Comparison of ENCODE assay signal across 8 mouse cellular contexts in genomic region chr16:18247521-18248399, GRCm38 (mm10). TPM values are rescaled to one million over a fixed set of nuclear protein-coding genes. Genes with fewer than 3 reads are reported as not detected.
A peak's percentile ranks its signal among the peaks of the same experiment; 100 is the strongest.
DNase-seq lines count a peak whose midpoint lies in the region; ATAC-seq and TF ChIP-seq lines count a peak whose summit lies in the region.

No protein-coding gene starts in this region.

- no peak for ATAC-seq in heart, embryonic 16.5 days (replicated peaks; ENCODE audit: extremely low read depth, insufficient read depth, low FRiP score)
- ATAC-seq in hindbrain, embryonic 16.5 days = no peak
- no peak for ATAC-seq in midbrain, embryonic 11.5 days (ENCODE audit: low FRiP score)

- peak overlapping the region; percentile 97 for H3K9ac ChIP-seq in heart, embryonic 16.5 days (ENCODE audit: low read length)
- H3K9ac ChIP-seq in hindbrain, embryonic 16.5 days (ENCODE audit: low read depth, low read length) = peak overlapping the region; percentile 92
- peak overlapping the region; percentile 98 for H3K9ac ChIP-seq in midbrain, embryonic 11.5 days (ENCODE audit: low read length)

- H3K27me3 ChIP-seq in heart, embryonic 16.5 days (ENCODE audit: control insufficient read depth, insufficient read depth, low read length) = no peaks in the 10 kb centered on the region
- no peaks in the 10 kb centered on the region for H3K27me3 ChIP-seq in E14TG2a.4 (ENCODE audit: insufficient read depth, low read length)
- no peaks in the 10 kb centered on the region for H3K27me3 ChIP-seq in hindbrain, embryonic 16.5 days (replicated peaks; ENCODE audit: control insufficient read depth, insufficient read depth, low read length)
- no peaks in the 10 kb centered on the region for H3K27me3 ChIP-seq in midbrain, embryonic 11.5 days (ENCODE audit: control insufficient read depth, insufficient read depth, low read length)

- peaks cover 53% of the 10 kb centered on the region for H3K36me3 ChIP-seq in heart, embryonic 16.5 days (ENCODE audit: control insufficient read depth, insufficient read depth)
- H3K36me3 ChIP-seq in E14TG2a.4 (ENCODE audit: insufficient read depth, low read length) = peaks cover 79% of the 10 kb centered on the region
- peaks cover 37% of the 10 kb centered on the region for H3K36me3 ChIP-seq in hindbrain, embryonic 16.5 days (ENCODE audit: control insufficient read depth, insufficient read depth, low read length)
- peaks cover 34% of the 10 kb centered on the region for H3K36me3 ChIP-seq in midbrain, embryonic 11.5 days (ENCODE audit: control insufficient read depth, insufficient read depth, low read length)

- H3K27ac ChIP-seq in heart, embryonic 16.5 days (ENCODE audit: low read length) = peak overlapping the region; percentile 89
- 0 out of 2 replicates have a peak overlapping the region, but pooled peaks have one; percentile 33 for H3K27ac ChIP-seq in cortical plate, adult 2 months (ENCODE audit: insufficient read depth, low read length)
- H3K27ac ChIP-seq in hindbrain, embryonic 16.5 days (ENCODE audit: low read depth, low read length) = peak overlapping the region; percentile 91
- peak overlapping the region; percentile 80 for H3K27ac ChIP-seq in midbrain, embryonic 11.5 days (ENCODE audit: low read depth, low read length)

- peaks cover 26% of the 10 kb centered on the region for H3K4me1 ChIP-seq in heart, embryonic 16.5 days (ENCODE audit: control insufficient read depth, insufficient read depth, low read length)
- peaks cover 78% of the 10 kb centered on the region for H3K4me1 ChIP-seq in E14TG2a.4 (replicated peaks; ENCODE audit: low read depth, low read length)
- peaks cover 10% of the 10 kb centered on the region; the same call in 1 of the 2 replicates for H3K4me1 ChIP-seq in cortical plate, adult 2 months (ENCODE audit: control insufficient read depth, insufficient read depth, low read length)
- H3K4me1 ChIP-seq in hindbrain, embryonic 16.5 days (ENCODE audit: control insufficient read depth, insufficient read depth, low read depth, low read length) = peaks cover 32% of the 10 kb centered on the region
- peaks cover 30% of the 10 kb centered on the region for H3K4me1 ChIP-seq in midbrain, embryonic 11.5 days (ENCODE audit: control insufficient read depth, insufficient read depth, low read length)

- no peak for TF ChIP-seq CTCF in E14TG2a.4 (conservative IDR thresholded peaks at IDR 0.05; ENCODE audit: low read length)
- no peak for TF ChIP-seq CTCF in cortical plate, adult 2 months (IDR thresholded peaks at IDR 0.05; ENCODE audit: extremely low read depth, insufficient read depth, low read length)

- DNase-seq in heart, postnatal 10 days = no peak
- DNase-seq in midbrain, embryonic 11.5 days (ENCODE audit: low spot score, missing footprints) = peak; percentile 95
- DNase-seq in thymus, postnatal 36 days = no peak
- no peak for DNase-seq in cerebellum, adult 9-10 months

- no peaks in the 10 kb centered on the region for H3K9me3 ChIP-seq in heart, embryonic 16.5 days (replicated peaks; ENCODE audit: control insufficient read depth, low read length)
- H3K9me3 ChIP-seq in E14TG2a.4 (ENCODE audit: low read length) = no peaks in the 10 kb centered on the region
- no peaks in the 10 kb centered on the region for H3K9me3 ChIP-seq in hindbrain, embryonic 16.5 days (ENCODE audit: control insufficient read depth, low read length)
- no peaks in the 10 kb centered on the region for H3K9me3 ChIP-seq in midbrain, embryonic 11.5 days (ENCODE audit: control insufficient read depth, low read length)

- intact Hi-C loops in heart, postnatal 10 days (cut with DNase I) = no loop called here

- peak overlapping the region; percentile 94 for H3K4me3 ChIP-seq in heart, embryonic 16.5 days (ENCODE audit: low read length)
- H3K4me3 ChIP-seq in E14TG2a.4 (replicated peaks; ENCODE audit: low read length) = peak overlapping the region; percentile 97
- H3K4me3 ChIP-seq in cortical plate, adult 2 months (ENCODE audit: insufficient read depth, low read length) = peak overlapping the region; percentile 82
- H3K4me3 ChIP-seq in hindbrain, embryonic 16.5 days (ENCODE audit: low read length) = peak overlapping the region; percentile 95
- peak overlapping the region; percentile 96 for H3K4me3 ChIP-seq in midbrain, embryonic 11.5 days (ENCODE audit: low read depth, low read length)

- TF ChIP-seq POLR2A in cortical plate, adult 2 months (IDR thresholded peaks at IDR 0.05; ENCODE audit: extremely low read depth, insufficient read depth, low read length) = no peak

- under 1% methylated on average over 33 of the region's 33 CpGs for WGBS in heart, embryonic 16.5 days
- WGBS in hindbrain, embryonic 16.5 days = under 1% methylated on average over 33 of the region's 33 CpGs
- 1% methylated on average over 33 of the region's 33 CpGs for WGBS in midbrain, embryonic 11.5 days

- peak overlapping the region; percentile 73 for H3K4me2 ChIP-seq in heart, embryonic 16.5 days (ENCODE audit: low read depth, low read length)
- peak overlapping the region; percentile 70 for H3K4me2 ChIP-seq in hindbrain, embryonic 16.5 days (ENCODE audit: low read length)
- peak overlapping the region; percentile 92 for H3K4me2 ChIP-seq in midbrain, embryonic 11.5 days

RNA-seq across cellular contexts. Expression of gene Trmt2a, which starts 0.7 kb away (rescaled TPM):
- polyA plus RNA-seq in heart, embryonic 16.5 days (2015; fragmentation: Nextera tagmentation; extraction: Ambion mirVana) = 65.9 and 69.9 TPM in 2 replicates
- 10 to 100 TPM; 24.1 to 30.6 TPM for total RNA-seq in heart, postnatal 10 days (2021)
- 72.9 and 84.7 TPM in 2 replicates for polyA plus RNA-seq in cortical plate, adult 2 months (2012; rRNA removed)
- polyA plus RNA-seq in hindbrain, embryonic 16.5 days (2015; fragmentation: Nextera tagmentation; extraction: Ambion mirVana) = 100 and 105 TPM in 2 replicates
- 90.4 and 104 TPM in 2 replicates for polyA plus RNA-seq in midbrain, embryonic 11.5 days (2014; fragmentation: Nextera tagmentation; extraction: Ambion mirVana)

RNA-seq across cellular contexts. Expression of gene Ranbp1, which starts 0.8 kb away (rescaled TPM):
- polyA plus RNA-seq in heart, embryonic 16.5 days (2015; fragmentation: Nextera tagmentation; extraction: Ambion mirVana) = 295 and 343 TPM in 2 replicates
- total RNA-seq in heart, postnatal 10 days (2021) = 10 to 100 TPM; 79.1 to 82.9 TPM
- polyA plus RNA-seq in cortical plate, adult 2 months (2012; rRNA removed) = 92.3 and 95.1 TPM in 2 replicates
- polyA plus RNA-seq in hindbrain, embryonic 16.5 days (2015; fragmentation: Nextera tagmentation; extraction: Ambion mirVana) = 362 and 365 TPM in 2 replicates
- polyA plus RNA-seq in midbrain, embryonic 11.5 days (2014; fragmentation: Nextera tagmentation; extraction: Ambion mirVana) = 1,256 and 1,339 TPM in 2 replicates

RNA-seq across cellular contexts. Expression of gene Gm49776, which starts 10.4 kb away (rescaled TPM):
- 3.2 TPM in 1 of 2 replicates, not detected in the other for polyA plus RNA-seq in heart, embryonic 16.5 days (2015; fragmentation: Nextera tagmentation; extraction: Ambion mirVana)
- total RNA-seq in heart, postnatal 10 days (2021) = not detected
- polyA plus RNA-seq in cortical plate, adult 2 months (2012; rRNA removed) = 0.36 TPM in 1 of 2 replicates, not detected in the other
- polyA plus RNA-seq in hindbrain, embryonic 16.5 days (2015; fragmentation: Nextera tagmentation; extraction: Ambion mirVana) = 1.3 TPM in 1 of 2 replicates, not detected in the other
- polyA plus RNA-seq in midbrain, embryonic 11.5 days (2014; fragmentation: Nextera tagmentation; extraction: Ambion mirVana) = 1.4 TPM in 1 of 2 replicates, not detected in the other

RNA-seq across cellular contexts. Expression of gene Zdhhc8, which starts 12.8 kb away (rescaled TPM):
- 16.3 and 22.7 TPM in 2 replicates for polyA plus RNA-seq in heart, embryonic 16.5 days (2015; fragmentation: Nextera tagmentation; extraction: Ambion mirVana)
- 10 to 100 TPM; 33.2 to 35.7 TPM for total RNA-seq in heart, postnatal 10 days (2021)
- 176 and 186 TPM in 2 replicates for polyA plus RNA-seq in cortical plate, adult 2 months (2012; rRNA removed)
- 8.0 and 14.6 TPM in 2 replicates for polyA plus RNA-seq in hindbrain, embryonic 16.5 days (2015; fragmentation: Nextera tagmentation; extraction: Ambion mirVana)
- 7.1 and 8.4 TPM in 2 replicates for polyA plus RNA-seq in midbrain, embryonic 11.5 days (2014; fragmentation: Nextera tagmentation; extraction: Ambion mirVana)

RNA-seq across cellular contexts. Expression of gene Ccdc188, which starts 30.1 kb away (rescaled TPM):
- 0.17 TPM in 1 of 2 replicates, not detected in the other for polyA plus RNA-seq in heart, embryonic 16.5 days (2015; fragmentation: Nextera tagmentation; extraction: Ambion mirVana)
- not detected for total RNA-seq in heart, postnatal 10 days (2021)
- not detected in 2 replicates for polyA plus RNA-seq in cortical plate, adult 2 months (2012; rRNA removed)
- polyA plus RNA-seq in hindbrain, embryonic 16.5 days (2015; fragmentation: Nextera tagmentation; extraction: Ambion mirVana) = 0.11 TPM in 1 of 2 replicates, not detected in the other
- polyA plus RNA-seq in midbrain, embryonic 11.5 days (2014; fragmentation: Nextera tagmentation; extraction: Ambion mirVana) = not detected in 2 replicates

Comparison
In these comparisons a context has a peak if more than half of its experiments do, and no peak if none do; other contexts are left out.
1. H3K27ac ChIP-seq: peak in every context shown above with its lines; median percentile 91 in hindbrain, embryonic 16.5 days; 89 in heart, embryonic 16.5 days; 80 in midbrain, embryonic 11.5 days; 33 in cortical plate, adult 2 months.